Mouse (Mus musculus) Patski (cell line): ENCODE data around the gene Rps15. TPM values are rescaled to one million over a fixed set of nuclear protein-coding genes. Genes with fewer than 3 reads are reported as not detected.
"Not testable (repeated sequence)": the region's sequence is repeated elsewhere in the genome, so short reads cannot be mapped to it uniquely, and the experiment has no call there.

ENCODE experiments used
- ATAC-seq: fragments of 100-300 bp; one replicate; pipeline ENCODE4 v1.8.0; 2021
- CTCF ChIA-PET: fragments of 350-600 bp; sonication (Branson Sonifier 250); formaldehyde crosslinking; loops from one replicate; lab custom pipeline; 2022; ENCODE audit warnings: inconsistent platforms; lab: Charles Lee
- POLR2A ChIA-PET: fragments of 350-600 bp; sonication (Branson Sonifier 250); formaldehyde crosslinking; loops from one replicate; lab custom pipeline; 2022; ENCODE audit warnings: antibody characterized with exemption, inconsistent platforms; lab: Charles Lee
- DNase-seq: peaks from one replicate; pipeline ENCODE4 v3.0.0-alpha.2; 2011; ENCODE audit warnings: low read depth, low spot score
- H3K27me3 ChIP-seq: fragments of 371-371 bp; one replicate; pipeline ENCODE4 v1.5.1; 2021
- CTCF ChIP-seq: fragments of 100-300 bp; IDR thresholded peaks from one replicate; pipeline ENCODE4 v1.5.1; 2021
- in situ Hi-C: fragments of 300-500 bp; cut with MboI; formaldehyde crosslinking; loops from 3 replicates; pipeline ENCODE4 v1.11.1; 2018; ENCODE audit warnings: low pct_unique_long_range_greater_than_20kb, mixed read lengths
- polyA plus RNA-seq: library from polyadenylated mRNA; unstranded; gene quantifications from one replicate; pipeline ENCODE4 v1.2.3, GENCODE M21; 2021

The Rps15 gene
- polyA plus RNA-seq: 1,353 TPM

DNA sequence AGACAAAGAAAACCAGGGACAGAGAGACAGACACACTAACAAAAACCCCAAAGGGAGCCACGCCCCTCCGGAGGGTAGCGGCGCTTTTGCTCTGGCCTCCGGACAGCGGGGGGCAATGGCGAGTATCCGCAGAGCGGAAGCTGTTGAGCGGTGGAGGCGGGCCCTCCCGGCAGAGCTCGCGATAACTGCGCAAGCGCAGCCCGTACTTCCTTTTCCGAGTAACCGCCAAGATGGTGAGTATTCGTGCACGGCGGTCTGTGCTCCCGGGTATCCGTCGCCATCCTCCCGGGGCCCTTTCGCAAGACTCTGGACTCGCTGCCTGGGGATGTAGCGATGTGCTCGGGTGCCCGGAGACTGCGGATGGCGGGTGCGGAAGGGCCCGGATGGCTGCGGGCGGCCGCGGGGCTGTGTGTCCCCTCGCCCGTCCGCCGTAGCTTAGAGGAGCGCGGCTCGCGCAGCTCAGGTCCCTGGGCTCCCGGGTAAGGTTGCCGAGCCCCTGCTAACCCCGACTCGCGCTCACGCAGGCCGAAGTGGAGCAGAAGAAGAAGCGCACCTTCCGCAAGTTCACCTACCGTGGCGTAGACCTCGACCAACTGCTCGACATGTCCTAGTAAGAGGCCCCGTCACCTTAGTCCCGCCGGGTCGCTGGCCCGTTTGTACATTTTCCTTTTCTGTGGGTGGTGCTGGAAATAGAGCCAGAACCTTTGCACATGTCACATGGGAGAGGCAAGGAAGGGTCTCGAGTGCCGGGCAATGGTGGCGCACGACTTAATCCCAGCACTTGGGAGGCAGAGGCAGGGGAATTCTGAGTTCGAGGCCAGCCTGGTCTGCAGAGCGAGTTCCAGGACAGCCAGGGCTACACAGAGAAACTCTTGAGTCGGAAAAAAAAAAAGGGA is at the start of gene Rps15:
Gene Rps15 (plus strand): TSS at position 203 of the 896 bp plus-strand sequence.
- CTCF ChIA-PET: interaction anchor here (0.9 to 1.4 kb wide), 2 partner anchors 13 to 15 kb away, joined by 3 to 4 read pairs; no protein-coding TSS in a partner anchor
- POLR2A ChIA-PET: interaction anchor here (1.0 to 1.2 kb wide), 2 partner anchors 30 to 32 kb away, joined by 3 read pairs; no protein-coding TSS in a partner anchor
- in situ Hi-C loops: no loop called here
- peak; percentile 59 for DNase-seq
- ATAC-seq: peak; percentile 74
- no peak for TF ChIP-seq CTCF
- H3K27me3 ChIP-seq: no peaks in the 10 kb centered on the region

DNA sequence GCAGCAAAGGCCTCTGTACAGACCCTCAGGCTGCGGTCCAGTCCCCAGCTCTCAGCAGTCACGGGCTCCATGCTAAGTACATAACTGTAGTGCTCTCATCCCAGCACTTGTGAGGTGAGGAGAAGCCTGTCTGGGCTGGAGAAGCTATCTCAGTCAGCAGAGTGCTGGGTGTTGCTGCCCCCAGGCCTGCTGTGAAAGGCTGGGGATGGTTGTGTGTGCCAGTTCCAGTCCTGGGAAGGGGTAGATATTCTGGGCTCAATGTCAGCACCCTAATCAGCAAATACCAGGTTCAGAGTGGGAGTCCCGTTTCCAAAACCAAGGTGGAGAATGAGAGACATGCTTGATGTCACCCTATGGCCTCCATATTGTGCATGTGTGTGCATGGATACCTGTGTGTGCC is 49.6 kb upstream of the Rps15 start:
- DNase-seq: no peak
- TF ChIP-seq CTCF: no peak
- no peak for ATAC-seq
- in situ Hi-C loops: no loop called here
- no peaks in the 10 kb centered on the region for H3K27me3 ChIP-seq
- ChIA-PET POLR2A (no interaction called here), CTCF (interaction anchor here (0.8 kb wide), 1 partner anchor 44 kb away, joined by 3 read pairs; no protein-coding TSS in a partner anchor)

DNA sequence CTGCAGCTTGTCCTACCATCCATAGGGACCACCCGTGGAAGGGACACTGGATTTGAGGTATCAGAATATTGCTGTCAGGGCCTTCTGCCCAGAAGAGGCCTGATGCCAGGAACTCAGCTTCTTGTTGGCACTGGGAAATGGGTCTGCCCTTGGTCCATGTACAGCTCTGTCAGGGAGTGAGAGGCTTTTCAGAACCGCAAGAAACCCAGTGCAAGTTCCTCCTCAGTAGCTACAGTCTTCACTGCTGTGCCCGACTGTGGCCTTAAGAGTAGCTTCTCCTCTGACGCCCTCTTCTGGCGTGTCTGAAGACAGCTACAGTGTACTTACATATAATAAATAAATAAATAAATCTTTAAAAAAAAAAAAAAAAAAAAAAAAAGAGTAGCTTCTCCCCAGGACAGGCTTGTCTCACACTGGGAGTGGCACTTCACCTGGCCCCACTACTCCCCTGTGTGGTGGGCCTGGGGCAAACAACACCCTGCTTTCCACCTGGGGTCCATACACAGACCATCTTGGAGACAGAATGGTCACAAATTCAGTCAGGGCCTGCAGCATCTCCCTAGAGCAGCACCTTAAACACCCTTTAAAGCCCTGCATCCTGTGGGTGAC is 47.4 kb upstream of the Rps15 start:
- TF ChIP-seq CTCF: no peak
- in situ Hi-C loops: loop anchor here (5.0 kb wide), 1 partner anchor 68 kb away; the partner anchor contains the start of gene Efna2
- ATAC-seq (no peak), DNase-seq (no peak)
- H3K27me3 ChIP-seq: no peaks in the 10 kb centered on the region
- POLR2A ChIA-PET: interaction anchor here (0.5 to 2.1 kb wide), 2 partner anchors 22 to 69 kb away, joined by 5 to 9 read pairs; no protein-coding TSS in a partner anchor
- CTCF ChIA-PET: interaction anchor here (0.7 to 3.7 kb wide), 6 partner anchors 10 to 69 kb away, joined by 3 to 28 read pairs (median 4); no protein-coding TSS in a partner anchor

DNA sequence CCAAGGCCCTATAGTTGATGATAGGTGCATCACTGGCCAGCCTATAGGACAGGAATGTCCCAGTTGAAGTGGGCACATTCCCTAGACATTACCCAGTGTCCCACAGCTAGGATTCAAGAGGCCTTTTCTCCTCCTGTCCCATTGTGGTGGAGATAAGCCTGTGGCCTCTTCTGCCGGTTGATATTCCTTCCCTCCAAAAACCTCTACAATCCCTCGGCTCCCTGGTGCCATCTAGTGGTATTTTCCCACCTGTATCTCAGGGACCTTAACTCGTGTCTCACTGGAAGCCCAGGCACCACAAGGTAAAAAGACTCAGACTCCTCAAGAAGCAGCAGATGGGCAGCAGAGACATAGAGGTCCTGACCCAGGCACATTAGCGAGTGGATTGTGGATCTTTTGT is 46.7 kb upstream of the Rps15 start:
- in situ Hi-C loops: loop anchor here (5.0 kb wide), 1 partner anchor 68 kb away; the partner anchor contains the start of gene Efna2
- TF ChIP-seq CTCF: no peak
- POLR2A ChIA-PET: interaction anchor here (2.1 kb wide), 1 partner anchor 70 kb away, joined by 5 read pairs; no protein-coding TSS in a partner anchor
- ATAC-seq: no peak
- H3K27me3 ChIP-seq: no peaks in the 10 kb centered on the region
- CTCF ChIA-PET: interaction anchor here (0.9 to 3.7 kb wide), 4 partner anchors 37 to 256 kb away, joined by 3 to 28 read pairs (median 16); no protein-coding TSS in a partner anchor
- no peak for DNase-seq

DNA sequence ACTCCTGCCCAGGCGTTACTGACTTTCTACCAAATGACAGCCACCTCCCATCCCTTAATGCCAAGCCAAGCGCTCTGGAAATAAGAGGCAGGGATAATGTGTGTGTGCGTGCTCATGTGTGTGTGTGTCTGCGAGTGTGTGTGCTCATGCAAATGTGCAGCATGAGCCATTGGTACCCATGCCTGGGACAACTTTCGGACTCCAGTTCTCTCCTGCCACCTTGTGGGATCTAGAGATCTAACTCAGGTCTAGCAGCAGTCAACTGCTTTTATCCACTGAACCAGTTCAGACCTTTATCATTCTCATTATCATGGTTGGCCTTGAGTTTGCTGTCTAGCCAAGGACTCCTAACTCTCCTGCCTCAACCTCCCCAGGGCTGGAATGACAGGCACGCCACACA is 44.4 kb upstream of the Rps15 start:
- no peak for DNase-seq
- no peak for TF ChIP-seq CTCF
- no peaks in the 10 kb centered on the region for H3K27me3 ChIP-seq
- ChIA-PET CTCF (interaction anchor here (1.4 to 3.7 kb wide), 2 partner anchors 72 kb away, joined by 6 to 28 read pairs; no protein-coding TSS in a partner anchor), POLR2A (no interaction called here)
- in situ Hi-C loops: loop anchor here (5.0 kb wide), 1 partner anchor 71 kb away; the partner anchor contains the start of gene Efna2
- no peak for ATAC-seq

DNA sequence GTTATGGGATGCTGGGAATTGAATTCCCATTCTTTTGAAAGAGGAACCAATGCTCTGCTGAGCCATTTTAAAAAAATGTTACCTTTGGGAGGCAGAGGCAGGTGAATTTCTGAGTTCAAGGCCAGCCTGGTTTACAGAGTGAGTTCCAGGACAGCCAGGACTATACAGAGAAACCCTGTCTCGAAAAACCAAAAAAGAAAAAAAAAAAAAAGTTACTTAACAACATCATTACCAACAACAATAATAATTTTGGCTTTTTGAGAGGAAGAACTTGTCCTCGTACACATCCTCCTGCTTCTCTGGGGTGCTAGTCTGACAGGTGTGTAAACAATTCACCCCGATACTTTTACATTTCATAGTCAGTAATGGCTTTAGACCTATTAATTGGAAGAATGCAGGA is 43.8 kb upstream of the Rps15 start:
- in situ Hi-C loops: loop anchor here (5.0 kb wide), 1 partner anchor 71 kb away; the partner anchor contains the start of gene Efna2
- DNase-seq, ATAC-seq, H3K27me3 ChIP-seq: not testable (repeated sequence)
- ChIA-PET CTCF (interaction anchor here (1.4 kb wide), 1 partner anchor 73 kb away, joined by 6 read pairs; no protein-coding TSS in a partner anchor), POLR2A (interaction anchor here (0.6 to 1.5 kb wide), 2 partner anchors 7 to 43 kb away, joined by 3 read pairs; no protein-coding TSS in a partner anchor)

DNA sequence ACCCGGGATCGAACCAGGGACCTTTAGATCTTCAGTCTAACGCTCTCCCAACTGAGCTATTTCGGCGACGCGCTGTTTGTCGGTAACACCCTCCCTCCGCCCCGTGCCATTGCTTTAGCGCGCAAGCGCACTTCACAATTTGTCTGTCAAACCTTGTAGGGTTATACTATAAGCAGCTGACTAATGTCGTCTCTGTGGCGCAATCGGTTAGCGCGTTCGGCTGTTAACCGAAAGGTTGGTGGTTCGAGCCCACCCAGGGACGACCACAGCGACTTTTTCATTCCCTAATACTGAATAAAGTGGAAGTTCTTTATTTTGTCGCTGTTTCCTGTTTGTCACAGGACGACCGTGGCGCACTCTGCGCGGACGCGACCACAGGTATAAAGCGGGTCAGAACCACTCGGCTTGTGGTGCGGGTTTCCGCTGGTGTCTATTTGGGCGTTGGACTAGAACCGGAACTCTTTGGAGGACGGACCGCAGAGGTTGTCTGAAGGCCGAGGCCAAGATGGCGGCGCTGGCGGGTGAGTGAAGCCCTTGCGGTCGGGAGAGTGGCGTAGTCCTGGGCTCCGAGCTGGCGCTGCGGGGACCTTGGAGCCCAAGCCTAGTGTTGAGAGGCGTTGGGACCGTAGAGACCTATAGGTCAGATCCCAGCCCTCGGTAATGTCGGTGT is 43.1 kb upstream of the Rps15 start, which contains the start of gene Ndufs7:
Gene Ndufs7 (plus strand): TSS at position 151 of the 670 bp plus-strand sequence.
- peak; percentile 66 for ATAC-seq
- peak; percentile 93 for DNase-seq
- ChIA-PET CTCF (interaction anchor here (1.4 kb wide), 1 partner anchor 74 kb away, joined by 6 read pairs; no protein-coding TSS in a partner anchor), POLR2A (interaction anchor here (0.6 to 1.7 kb wide), 4 partner anchors 8 to 81 kb away, joined by 3 to 6 read pairs (median 4); partner anchors contain the start of gene Gamt)
- no peak for TF ChIP-seq CTCF
- in situ Hi-C loops: loop anchor here (5.0 kb wide), 1 partner anchor 72 kb away; the partner anchor contains the start of gene Efna2
- no peaks in the 10 kb centered on the region for H3K27me3 ChIP-seq

DNA sequence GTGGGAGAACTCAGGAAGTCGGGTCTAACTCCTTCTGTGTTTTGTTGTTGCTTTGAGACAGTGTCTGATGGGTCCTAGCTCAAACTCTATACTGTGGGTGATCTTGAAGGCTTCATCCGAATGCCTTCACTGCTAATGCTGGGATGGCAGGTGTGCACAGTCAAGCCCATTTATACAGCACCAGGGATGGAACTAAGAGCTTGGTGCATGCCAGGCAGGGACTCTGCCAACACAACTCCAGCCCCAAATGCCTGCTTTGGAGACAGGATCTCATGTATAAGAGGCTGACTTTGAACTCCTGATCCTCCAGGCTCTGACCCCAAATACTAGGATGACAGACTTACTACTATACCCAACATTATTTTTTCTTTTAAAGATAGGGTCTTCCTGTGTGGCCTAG is 42.2 kb upstream of the Rps15 start:
- TF ChIP-seq CTCF: no peak

DNA sequence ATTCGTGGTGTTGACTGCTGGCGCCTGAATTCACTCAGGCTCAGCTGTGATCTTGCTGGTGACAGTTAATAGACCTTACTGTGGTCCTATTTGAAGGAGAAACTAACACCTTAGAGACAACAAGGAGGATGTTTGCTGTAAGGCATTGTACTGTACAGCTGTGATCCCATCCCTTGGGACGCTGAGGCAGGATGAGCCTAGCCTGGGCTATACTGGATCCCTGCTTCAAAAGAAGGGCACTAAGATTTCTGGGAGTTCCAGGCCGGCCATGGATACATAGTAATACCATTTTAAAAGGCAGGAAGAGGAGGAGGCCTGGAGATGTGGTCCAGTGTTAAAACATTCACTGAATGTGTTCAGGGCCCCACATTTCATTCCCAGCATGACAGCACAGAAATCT is 41.7 kb upstream of the Rps15 start:
- ATAC-seq (no peak), DNase-seq (no peak)
- in situ Hi-C loops: loop anchor here (10.0 kb wide), 1 partner anchor 266 kb away; the partner anchor contains the start of genes Cnn2 and Tmem259
- CTCF ChIA-PET: no interaction called here
- POLR2A ChIA-PET: interaction anchor here (0.6 to 1.7 kb wide), 2 partner anchors 10 to 82 kb away, joined by 4 to 6 read pairs; partner anchors contain the start of gene Gamt
- no peaks in the 10 kb centered on the region for H3K27me3 ChIP-seq
- no peak for TF ChIP-seq CTCF

More for the DNA sequence above, 42.2 kb upstream of the Rps15 start:
- ChIA-PET CTCF (no interaction called here), POLR2A (interaction anchor here (1.5 to 1.7 kb wide), 2 partner anchors 9 to 10 kb away, joined by 3 to 6 read pairs; partner anchors contain the start of gene Gamt)
- DNase-seq (no peak), ATAC-seq (no peak)
- in situ Hi-C loops: loop anchor here (10.0 kb wide), 1 partner anchor 265 kb away; the partner anchor contains the start of genes Cnn2 and Tmem259
- no peaks in the 10 kb centered on the region for H3K27me3 ChIP-seq
